Mouse (Mus musculus) left cerebral cortex, postnatal 14 days (tissue): Measurements from ENCODE around the gene Gm20708. TPM values are rescaled to one million over a fixed set of nuclear protein-coding genes. Genes with fewer than 3 reads are reported as not detected.
A peak's percentile ranks its signal among the peaks of the same experiment; 100 is the strongest.
"Not testable (repeated sequence)": the region's sequence is repeated elsewhere in the genome, so short reads cannot be mapped to it uniquely, and the experiment has no call there.

ENCODE experiments used
- DNase-seq, 2 experiments: peaks; one replicate each; pipeline ENCODE4 v3.0.0; 2021 to 2022; ENCODE audit warnings: low spot score in 2 of 2, mixed read lengths in 1 of 2
- intact Hi-C: fragments of 180-260 bp; cut with DNase I; formaldehyde crosslinking; loops from one replicate; pipeline ENCODE4 v1.15.1; 2025
- total RNA-seq, 2 experiments: library from RNA; stranded (reverse); gene quantifications; 2 replicates each; pipeline ENCODE4 v1.2.3; 2021

Gm20708 gene
- total RNA-seq, 2 experiments from 2014 or later = 1.9 to 2.3 TPM

DNA sequence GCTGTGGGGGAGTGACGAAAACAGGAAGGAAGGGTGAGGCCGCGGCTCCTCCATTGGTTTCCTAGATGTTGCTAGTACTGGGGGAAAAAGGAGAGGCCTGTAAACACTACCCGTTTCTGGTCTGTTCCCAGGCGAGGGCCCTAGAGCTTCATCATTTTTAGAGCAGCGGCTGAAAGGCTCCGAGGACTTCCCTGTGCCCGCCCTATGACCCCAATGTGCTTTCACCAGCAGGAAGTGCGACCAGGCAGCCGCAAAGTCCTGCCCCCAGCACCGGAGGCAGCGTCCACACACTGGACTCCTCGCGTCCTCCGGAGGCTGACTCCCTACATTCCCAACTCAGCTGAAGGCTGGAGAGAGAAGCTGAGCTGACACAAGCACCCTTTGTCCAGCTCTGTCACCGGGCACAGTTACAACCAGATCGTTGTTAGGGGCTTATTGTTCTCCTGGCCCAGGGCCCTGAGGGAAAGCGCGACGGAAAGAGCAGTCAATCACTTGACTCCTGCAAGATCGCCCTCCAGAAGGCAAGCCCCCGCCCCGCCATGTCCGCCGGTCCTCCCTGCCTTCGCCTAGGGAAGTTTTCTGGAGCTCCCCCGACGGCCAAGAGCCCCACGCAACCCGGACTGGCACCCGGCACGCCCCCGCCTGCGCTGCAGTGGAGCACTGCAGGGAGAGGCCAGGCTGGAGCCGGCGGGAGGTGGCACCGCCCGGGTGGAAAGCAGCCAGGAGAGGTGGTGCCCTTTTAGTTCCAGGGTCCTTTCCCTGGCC, 29.9 kb upstream of the Gm20708 start:
- DNase-seq = peak; percentile 45 to 50
- intact Hi-C loops = no loop called here

DNA sequence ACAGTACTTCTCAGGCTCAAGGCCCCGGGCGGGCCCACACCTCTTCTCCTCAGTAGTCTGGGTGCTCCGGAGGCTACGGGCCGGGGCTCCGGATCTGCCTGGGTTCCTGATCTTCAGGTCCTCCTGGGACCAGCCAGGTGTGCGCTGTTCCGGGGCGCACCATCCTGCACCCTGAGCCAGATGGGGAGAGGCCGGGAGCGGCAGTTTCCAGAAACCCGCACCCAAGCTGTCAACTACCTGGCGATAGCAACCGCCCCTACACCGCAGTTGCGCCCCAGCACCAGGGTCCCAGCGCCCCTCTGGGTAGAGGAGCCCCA, 29.3 kb upstream of the Gm20708 start:
- DNase-seq = no peak
- intact Hi-C loops = no loop called here

DNA sequence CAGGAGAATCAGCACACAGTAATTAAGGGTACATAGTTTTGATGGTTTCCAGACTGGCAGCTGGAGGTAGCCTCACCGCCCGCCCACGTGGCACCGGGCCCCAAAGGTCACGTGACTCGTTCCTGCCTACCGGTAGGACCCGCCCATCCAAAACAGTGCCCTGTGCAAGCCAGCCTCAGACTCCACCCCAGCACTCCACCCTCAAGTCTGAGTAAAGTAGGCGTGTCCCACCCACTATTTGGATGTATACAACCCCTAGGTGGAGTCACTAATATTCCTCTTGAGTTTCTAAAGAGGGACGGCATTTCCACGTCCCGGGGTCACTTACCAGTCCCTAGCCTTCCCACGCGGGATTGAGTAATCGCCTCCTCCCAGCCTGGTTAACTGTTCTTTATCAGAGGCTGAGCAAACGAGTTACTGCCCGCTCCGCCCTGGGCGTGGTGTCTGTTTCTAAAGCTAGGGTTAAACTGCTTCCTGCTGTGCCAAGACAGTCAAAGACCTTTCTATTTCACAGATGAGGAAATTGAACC, 28.8 kb upstream of the Gm20708 start:
- intact Hi-C loops = no loop called here

DNA sequence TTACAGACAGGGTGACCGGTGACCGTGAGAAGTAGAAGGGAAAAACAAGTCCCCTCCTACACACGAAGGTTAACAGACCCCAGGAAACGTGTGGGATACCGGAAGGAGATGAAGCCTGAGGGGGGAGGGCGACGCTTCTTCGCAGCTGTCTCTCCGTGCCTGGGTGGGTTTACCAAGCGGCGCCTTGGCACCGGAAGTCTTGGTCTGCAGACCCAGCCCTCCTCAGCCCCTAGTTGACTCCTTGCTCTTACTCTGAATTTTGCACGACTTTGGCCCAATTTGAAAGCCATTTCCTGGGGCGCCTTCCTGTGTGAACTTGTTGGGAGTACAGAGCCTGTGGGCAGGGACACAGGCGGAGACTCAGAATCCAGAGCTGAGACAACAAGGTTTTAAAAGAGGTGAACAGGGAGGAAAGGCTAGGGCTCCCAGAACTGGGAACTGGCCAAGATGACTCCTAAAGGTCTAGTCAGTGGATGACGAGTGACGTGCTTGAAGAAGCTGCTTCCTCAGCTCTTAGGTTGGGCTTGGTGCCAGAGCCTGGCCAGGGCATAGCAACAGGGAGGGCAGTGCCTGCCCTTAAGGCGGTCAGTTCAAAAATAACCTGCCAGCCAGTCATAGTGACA, 28.2 kb upstream of the Gm20708 start:
- intact Hi-C loops = no loop called here
- peak in 1 of 2 experiments; percentile 48 for DNase-seq

More for the DNA sequence above, 28.8 kb upstream of the Gm20708 start:
- DNase-seq = no peak

DNA sequence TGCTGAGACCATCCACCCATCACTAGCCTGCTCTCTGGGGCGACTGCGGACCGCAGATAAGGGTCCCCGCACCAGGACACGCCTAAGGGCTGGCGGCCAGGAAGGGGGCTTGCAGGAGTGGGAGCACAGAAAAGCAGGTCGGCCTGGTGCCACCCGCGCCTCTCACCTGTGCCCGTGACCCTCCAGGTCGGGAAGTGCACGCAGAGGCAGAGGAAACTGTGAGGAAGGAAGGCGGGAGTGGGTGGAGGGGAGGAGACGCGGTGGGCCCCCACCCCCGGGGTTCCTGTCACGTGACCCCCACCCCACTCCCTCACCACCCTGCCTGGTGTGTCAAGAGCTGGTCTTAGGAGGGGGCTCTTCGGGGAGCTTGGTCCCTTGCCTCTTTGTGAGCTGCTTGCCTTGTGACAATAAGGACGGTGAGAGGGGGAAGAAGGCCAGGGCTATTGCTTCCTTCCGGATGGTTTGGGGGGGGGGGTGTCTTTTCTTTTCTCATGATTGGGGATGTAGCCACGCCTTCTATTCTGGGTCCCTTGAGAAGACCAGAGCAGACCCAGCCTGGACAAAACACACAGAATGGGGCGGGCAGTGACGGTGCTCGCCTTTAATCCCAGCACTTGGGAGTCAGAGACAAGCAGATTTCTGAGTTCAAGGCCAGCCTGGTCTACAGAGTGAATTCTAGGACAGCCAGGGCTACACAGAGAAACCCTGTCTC, 27.3 kb upstream of the Gm20708 start, which contains the start of the genes Tmc8 and Tmc6:
Gene Tmc8 (plus strand): TSS at position 84 of the 712 bp plus-strand sequence.
Gene Tmc6 (minus strand): TSS at position 206 of the 712 bp plus-strand sequence.
- no peak for DNase-seq
- intact Hi-C loops = no loop called here

DNA sequence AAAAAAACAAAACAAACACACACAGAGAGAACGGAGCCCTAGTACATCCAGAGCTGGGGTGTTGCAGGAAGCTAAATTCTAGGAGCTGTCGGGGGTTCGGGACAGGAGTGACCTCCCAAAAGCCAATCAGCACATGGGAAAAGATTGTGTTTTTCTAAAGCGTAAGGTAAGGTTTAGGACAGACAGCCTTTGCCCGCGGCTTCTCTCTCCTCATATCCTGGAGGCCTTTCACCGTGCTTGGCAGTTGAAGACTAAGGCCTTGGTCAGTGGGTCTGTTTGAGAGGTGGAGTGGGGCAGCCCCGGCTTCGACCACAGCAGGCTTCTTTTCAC, 26.8 kb upstream of the Gm20708 start:
- DNase-seq = no peak
- intact Hi-C loops = no loop called here

DNA sequence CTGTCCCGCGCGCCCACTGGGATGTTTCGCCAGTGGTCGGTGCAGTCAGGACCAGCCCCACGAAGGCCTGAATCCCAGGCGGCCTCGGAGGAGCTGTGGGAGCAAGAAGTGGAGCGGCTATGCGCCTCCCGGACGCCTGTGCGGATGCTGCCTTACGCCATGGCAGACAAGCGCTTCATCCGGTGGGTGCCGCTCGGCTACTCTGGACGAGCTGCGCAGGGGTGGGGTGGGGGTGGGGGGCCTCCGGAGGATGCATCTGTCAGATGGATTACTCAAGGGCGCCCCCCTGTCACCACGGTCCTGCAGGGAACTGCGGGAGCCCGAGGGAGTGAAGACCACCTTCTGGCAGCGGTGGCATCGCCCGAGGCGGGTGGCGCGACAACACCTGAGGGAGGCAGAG, 26.4 kb upstream of the Gm20708 start:
- DNase-seq = peak; percentile 71 to 75
- intact Hi-C loops = no loop called here

DNA sequence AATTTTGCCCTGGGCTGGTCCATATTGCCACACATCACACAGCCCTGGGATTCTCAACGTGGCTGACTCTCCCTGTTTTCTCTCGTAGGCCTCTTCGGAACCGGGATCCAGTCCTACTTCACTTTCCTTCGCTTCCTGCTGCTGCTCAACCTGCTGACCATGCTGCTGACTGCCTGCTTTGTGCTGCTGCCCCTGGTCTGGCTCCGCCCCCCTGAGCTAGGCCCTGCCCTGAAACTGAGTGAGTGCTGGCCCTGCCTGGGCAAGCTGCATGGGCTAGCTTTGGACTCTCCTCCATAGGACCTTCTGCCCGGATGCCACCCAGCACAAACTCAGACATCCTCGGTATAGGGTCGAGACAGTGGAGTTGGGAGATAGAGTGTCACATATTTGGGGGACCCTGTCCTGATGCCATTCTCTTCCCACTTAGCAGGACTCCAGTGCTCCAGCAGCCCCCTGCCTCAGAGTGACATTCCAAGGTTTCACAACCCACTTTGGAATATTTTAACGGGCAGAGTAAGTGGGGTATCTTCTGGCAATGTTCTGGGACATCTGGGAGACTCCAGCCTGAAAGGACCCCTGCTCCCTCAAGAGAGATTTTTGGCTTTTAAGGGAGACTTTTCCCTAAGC, 25.7 kb upstream of the Gm20708 start:
- DNase-seq = no peak
- intact Hi-C loops = no loop called here

DNA sequence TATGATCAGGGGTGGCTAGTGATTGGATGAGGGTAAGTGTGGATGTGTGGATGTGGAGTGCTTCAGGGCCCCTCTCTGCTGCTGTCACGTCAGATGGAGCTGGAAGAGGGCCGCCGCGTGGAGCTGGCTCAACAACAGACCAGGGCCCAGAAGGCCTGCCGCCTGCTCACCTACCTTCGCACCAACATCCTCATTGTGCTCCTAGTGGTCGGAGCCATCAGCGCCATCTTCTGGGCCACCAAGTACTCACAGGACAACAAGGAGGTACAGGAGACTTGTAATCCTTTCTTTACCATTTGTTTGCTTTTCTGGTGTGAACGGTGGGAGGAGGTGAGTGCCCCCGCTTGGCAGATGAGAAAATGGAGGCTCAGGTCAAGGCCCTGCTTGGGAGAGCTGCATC, 23.2 kb upstream of the Gm20708 start:
- DNase-seq = no peak

DNA sequence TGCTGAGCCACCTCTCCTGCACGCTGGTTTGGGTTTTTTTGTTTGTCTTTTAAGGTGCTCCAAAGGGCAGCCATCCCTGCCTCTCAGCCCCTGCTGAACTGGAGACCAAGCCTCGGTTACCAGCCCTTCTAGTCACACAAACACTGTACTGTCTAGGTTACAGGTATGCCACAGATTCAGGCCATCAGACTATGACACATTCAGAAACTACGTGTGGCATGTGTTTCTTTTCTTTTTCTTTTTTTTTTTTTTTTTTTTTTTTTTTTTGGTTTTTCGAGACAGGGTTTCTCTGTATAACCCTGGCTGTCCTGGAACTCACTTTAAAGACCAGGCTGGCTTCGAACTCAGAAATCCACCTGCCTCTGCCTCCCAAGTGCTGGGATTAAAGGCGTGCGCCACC, 21.0 kb upstream of the Gm20708 start:
- DNase-seq = not testable (repeated sequence)
- intact Hi-C loops = loop anchor here (5.0 kb wide), 1 partner anchor 76 kb away; no protein-coding TSS in a partner anchor

More for the DNA sequence above, 23.2 kb upstream of the Gm20708 start:
- intact Hi-C loops = loop anchor here (5.0 kb wide), 1 partner anchor 74 kb away; no protein-coding TSS in a partner anchor

DNA sequence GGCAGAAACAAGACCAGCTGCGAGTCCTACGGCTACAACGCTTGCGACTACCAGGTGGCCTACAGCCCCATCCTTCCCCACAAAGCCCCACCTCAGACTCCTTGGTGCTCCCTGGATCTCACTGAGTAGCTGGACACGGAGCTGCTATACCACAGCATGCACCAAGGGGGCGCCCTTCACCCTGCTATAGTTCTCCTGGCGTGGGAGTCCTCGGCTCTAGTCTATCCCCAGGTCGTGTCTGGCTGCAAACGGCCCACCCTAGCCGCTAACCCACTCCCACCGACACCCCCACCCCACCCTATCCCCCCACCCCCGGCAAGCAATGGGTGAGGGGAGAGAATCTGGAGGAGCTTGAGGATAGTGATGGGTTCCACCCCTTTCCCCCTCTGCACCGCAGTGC, 19.2 kb upstream of the Gm20708 start:
- peak; percentile 64 to 77 for DNase-seq
- intact Hi-C loops = loop anchor here (2.0 kb wide), 1 partner anchor 35 kb away; the partner anchor contains the start of gene Afmid

DNA sequence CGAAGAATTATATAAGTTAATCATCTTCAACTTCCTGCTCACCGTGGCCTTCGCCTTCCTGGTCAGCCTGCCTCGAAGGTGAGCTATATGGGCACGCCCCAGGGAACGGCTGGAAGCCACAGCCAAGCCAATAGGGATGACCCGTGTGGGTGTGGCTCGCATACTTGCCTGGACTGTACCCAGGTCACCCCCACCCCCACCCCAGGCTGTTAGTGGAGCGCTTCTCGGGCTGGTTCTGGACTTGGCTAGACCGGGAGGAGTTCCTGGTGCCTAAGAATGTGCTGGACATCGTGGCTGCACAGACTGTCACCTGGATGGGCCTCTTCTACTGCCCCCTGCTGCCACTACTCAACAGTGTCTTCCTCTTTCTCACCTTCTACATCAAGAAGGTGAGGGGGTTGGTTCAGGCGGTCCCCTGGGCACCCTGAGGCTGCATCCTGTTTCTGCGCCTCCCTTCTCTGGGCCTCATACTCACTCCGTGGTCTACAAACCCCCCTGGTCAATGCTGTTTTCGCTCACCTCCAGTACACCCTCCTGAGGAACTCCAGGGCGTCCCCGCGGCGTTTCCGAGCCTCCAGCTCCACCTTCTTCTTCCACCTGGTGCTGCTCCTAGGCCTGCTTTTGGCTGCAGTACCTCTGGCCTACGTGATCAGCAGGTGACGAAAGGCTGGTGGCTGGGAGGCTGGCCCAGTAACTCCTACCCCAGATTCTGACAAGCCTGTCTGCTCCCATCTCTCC, 18.6 kb upstream of the Gm20708 start:
- intact Hi-C loops = loop anchor here (2.0 kb wide), 1 partner anchor 34 kb away; the partner anchor contains the start of gene Afmid

DNA sequence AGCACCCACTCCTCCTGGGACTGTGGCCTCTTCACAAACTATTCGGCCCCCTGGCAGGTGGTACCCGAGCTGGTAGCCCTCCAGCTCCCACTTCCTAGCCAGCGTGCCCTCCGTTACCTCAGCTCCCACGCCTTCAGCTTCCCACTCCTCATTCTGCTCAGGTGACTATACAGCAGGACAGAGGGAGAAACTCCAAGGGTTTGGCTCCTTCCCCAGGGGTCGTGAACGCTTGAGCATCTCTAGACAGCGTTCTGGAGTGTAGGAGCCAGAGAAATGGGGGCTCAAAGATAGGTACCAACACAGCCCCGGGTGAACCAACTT, 18.1 kb upstream of the Gm20708 start:
- DNase-seq = no peak
- intact Hi-C loops = loop anchor here (2.0 kb wide), 1 partner anchor 33 kb away; the partner anchor contains the start of gene Afmid

More for the DNA sequence above, 18.6 kb upstream of the Gm20708 start:
- DNase-seq = no peak

DNA sequence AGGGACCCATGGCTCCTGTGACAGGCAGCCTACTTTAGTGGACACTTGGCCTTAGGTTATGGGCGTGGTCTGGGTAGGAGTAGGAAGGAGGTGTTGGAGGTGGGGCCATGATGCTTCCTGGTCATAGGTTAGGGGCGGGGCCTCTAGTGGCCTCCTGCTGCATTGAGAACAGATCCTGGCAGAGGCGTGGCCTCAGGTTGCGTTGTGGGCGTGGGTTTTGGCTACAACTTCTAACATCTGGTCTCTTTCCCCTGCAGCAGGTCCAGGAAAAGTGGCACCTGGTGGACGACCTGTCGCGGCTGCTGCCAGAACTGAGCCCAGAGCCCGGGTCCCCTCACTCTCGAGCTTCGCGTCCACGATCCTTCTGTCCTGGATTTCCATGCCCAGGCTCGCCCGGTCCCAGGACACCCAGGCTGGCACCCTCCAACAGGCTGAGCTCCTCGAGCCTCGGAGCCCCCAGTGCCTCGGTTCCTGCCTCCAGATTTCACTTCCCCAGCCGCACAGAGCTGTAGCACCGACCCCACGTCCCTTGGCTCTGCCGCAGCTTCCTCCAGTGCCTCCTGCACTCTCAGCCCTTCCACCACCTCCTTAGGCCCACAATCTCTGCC, 17.1 kb upstream of the Gm20708 start:
- intact Hi-C loops = no loop called here
- DNase-seq = no peak

DNA sequence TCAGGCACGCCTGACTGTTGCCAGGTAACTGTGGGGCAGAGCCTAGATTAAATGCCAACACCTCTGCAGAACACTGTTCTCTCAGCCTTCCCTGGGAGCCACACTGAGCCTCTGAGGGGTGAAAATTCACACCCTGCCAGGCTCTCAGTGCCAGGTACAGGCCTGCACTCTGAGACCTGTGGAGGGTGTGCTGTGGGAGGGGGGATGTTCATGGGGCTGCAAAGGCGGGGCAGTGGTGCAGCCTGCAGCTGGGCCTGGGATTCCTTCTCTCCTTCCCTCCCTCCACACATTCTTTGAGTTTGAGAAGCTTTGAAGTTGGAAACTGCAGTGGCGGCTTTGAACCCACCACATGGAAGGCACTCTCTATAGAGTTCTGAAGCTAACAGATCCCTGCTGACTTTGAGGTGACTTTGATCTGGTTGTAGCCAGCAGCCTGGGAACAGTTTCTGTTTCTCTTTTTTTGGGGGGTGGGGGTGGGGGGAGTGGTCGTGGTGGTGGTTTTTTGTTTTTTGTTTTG, 15.4 kb upstream of the Gm20708 start:
- no peak for DNase-seq
- intact Hi-C loops = no loop called here

DNA sequence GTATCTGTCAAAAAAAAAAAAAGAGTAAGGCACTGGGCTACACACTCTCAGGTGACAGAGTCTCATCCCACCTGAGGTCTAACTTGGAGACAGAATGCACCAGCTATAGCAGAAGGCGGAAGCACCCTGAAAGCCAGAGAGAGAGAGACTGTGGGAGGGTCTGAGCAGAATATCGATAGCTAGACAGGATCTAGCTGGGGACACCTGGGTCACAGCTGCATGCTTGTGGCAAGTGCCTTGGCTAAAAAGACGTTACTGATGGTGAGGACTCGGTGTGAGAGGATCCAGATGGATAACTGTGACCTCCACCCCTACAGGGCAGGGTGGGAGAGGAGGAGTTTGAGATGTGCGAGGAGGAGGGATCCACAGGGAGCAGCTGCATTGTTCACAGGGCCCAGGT, 12.5 kb upstream of the Gm20708 start:
- no peak for DNase-seq
- intact Hi-C loops = no loop called here

DNA sequence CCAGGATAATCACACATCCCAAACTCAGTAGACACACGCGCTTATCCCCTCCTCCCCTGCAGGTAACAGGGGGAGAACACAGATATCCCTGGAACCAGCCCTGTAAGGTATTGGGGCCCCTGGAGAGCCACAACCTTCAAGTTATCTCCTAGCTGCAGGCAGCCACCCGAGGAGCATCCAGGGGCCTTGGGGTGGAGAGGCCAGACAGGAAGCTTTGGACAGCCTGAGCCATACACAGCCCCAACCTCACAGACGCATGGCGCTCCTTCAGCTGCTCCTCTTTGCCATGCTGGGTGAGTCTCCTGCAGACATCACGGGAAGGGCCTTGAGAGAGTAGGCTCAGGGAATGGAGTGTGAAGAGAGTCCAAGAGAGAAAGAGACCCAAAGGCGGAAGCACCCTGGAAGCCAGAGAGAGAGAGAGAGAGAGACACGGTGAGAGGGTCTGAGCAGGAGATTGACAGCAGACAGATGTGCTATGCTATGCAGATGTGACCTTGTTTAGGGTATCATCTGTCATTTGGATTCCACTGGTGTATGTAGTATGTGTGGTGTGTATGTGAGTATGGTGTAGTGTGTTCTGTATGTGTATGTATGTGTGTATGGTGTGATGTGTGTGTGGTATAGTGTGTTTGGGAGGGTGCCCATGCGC, 11.8 kb upstream of the Gm20708 start, which contains the start of gene 6030468B19Rik:
Gene 6030468B19Rik (plus strand): TSS at position 150 of the 649 bp plus-strand sequence.
- DNase-seq = no peak
- intact Hi-C loops = no loop called here

DNA sequence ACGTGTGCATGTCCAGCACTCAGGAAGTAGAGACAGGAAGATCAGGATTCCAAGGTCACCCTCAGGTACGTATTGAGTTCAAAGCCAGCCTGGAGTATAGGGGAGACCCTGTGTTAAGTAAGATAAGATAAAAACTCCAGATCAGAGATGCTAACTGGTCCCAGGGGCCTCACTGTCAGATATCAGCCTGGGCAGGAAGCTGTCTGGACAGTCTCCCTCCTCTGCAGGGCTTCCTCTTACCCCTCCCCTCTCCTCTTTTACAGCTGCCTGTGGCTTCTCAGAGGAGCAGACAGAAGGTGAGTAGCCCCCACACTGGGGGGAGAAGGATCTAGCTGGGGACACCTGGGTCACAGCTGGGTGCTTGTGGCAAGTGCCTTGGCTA, 11.3 kb upstream of the Gm20708 start:
- intact Hi-C loops = no loop called here
- no peak for DNase-seq
